Comparison of ENCODE assay signal across 8 mouse cellular contexts in genomic region chr19:56423370-56423769, GRCm38 (mm10). TPM values are rescaled to one million over a fixed set of nuclear protein-coding genes. Genes with fewer than 3 reads are reported as not detected.
A peak's percentile ranks its signal among the peaks of the same experiment; 100 is the strongest.
DNase-seq lines count a peak whose midpoint lies in the region; ATAC-seq and TF ChIP-seq lines count a peak whose summit lies in the region.
"Had no signal": no experiment of that assay in that cellular context is flagged by ENCODE, and none has a peak within 500 bp of the region (broad histone marks: within the 10 kb centered on the region; RNA-seq: fewer than 3 reads in every experiment).

No protein-coding gene starts in this region.

- H3K4me1 ChIP-seq in kidney, embryonic 16.5 days (ENCODE audit: insufficient read depth, low read length), result peaks cover 10% of the 10 kb centered on the region
- H3K4me1 ChIP-seq in forebrain, embryonic 16.5 days (replicated peaks; ENCODE audit: control insufficient read depth, insufficient read depth, low read length), result peaks cover 9% of the 10 kb centered on the region; the same call in 1 of the 2 replicates

- WGBS in kidney, embryonic 16.5 days, result 49% methylated on average over 12 of the region's 12 CpGs
- 41% methylated on average over 12 of the region's 12 CpGs for WGBS in forebrain, embryonic 16.5 days

- H3K9ac ChIP-seq in kidney, embryonic 16.5 days (replicated peaks; ENCODE audit: low read length), result no peak overlapping the region
- no peak overlapping the region for H3K9ac ChIP-seq in forebrain, embryonic 16.5 days (replicated peaks; ENCODE audit: low read depth, low read length)

- H3K4me3 ChIP-seq in kidney, embryonic 16.5 days (ENCODE audit: low read length), result no peak overlapping the region
- no peak overlapping the region for H3K4me3 ChIP-seq in forebrain, embryonic 16.5 days (replicated peaks; ENCODE audit: low read length)

- H3K27ac ChIP-seq in kidney, embryonic 16.5 days (ENCODE audit: low read length), result no peak overlapping the region
- no peak overlapping the region for H3K27ac ChIP-seq in forebrain, embryonic 16.5 days (ENCODE audit: low read length)

- H3K36me3 ChIP-seq in kidney, embryonic 16.5 days (ENCODE audit: insufficient read depth, low read length), result no peaks in the 10 kb centered on the region; the same call in 1 of the 2 replicates
- no peaks in the 10 kb centered on the region for H3K36me3 ChIP-seq in forebrain, embryonic 16.5 days (ENCODE audit: control insufficient read depth, insufficient read depth)

- TF ChIP-seq POLR2A in brain, embryonic 14.5 days (IDR thresholded peaks at IDR 0.05; ENCODE audit: borderline replicate concordance, extremely low read depth, insufficient read depth, insufficient read length, poor library complexity, severe bottlenecking), result no peak

- no peak for DNase-seq in kidney, adult 11 months
- DNase-seq in brain, embryonic 14.5 days (ENCODE audit: low read depth), result peak; percentile 36
- DNase-seq in kidney, postnatal 4 days, result peak; percentile 39 to 60
- no peak for DNase-seq in urinary bladder, adult 2 months (ENCODE audit: low spot score)
- no peak for DNase-seq in adrenal gland, adult 8-10 months

- H3K9me3 ChIP-seq in kidney, embryonic 16.5 days (ENCODE audit: low read length), result no peaks in the 10 kb centered on the region
- no peaks in the 10 kb centered on the region for H3K9me3 ChIP-seq in forebrain, embryonic 16.5 days (ENCODE audit: control insufficient read depth, low read length)

- no peak for ATAC-seq in kidney, embryonic 16.5 days (ENCODE audit: low FRiP score, low TSS enrichment)
- ATAC-seq in forebrain, embryonic 16.5 days, result peak; percentile 24; the same call in 1 of the 2 replicates

- H3K27me3 ChIP-seq in kidney, embryonic 16.5 days (ENCODE audit: insufficient read depth, low read length), result no peaks in the 10 kb centered on the region
- H3K27me3 ChIP-seq in forebrain, embryonic 16.5 days (replicated peaks; ENCODE audit: control insufficient read depth, insufficient read depth, low read length), result no peaks in the 10 kb centered on the region

- 0 out of 2 replicates have a peak overlapping the region, but pooled peaks have one; percentile 3 for H3K4me2 ChIP-seq in kidney, embryonic 16.5 days (replicated peaks; ENCODE audit: low read depth, low read length)
- H3K4me2 ChIP-seq in forebrain, embryonic 16.5 days (ENCODE audit: low read length), result no peak overlapping the region

- TF ChIP-seq CTCF in brain, embryonic 14.5 days (IDR thresholded peaks at IDR 0.05; ENCODE audit: borderline replicate concordance, extremely low read depth, insufficient read depth, insufficient read length), result no peak

RNA-seq across cellular contexts. Expression of gene Casp7, which starts 26.4 kb away (rescaled TPM):
- polyA plus RNA-seq in kidney, embryonic 16.5 days (2015; fragmentation: Nextera tagmentation; extraction: Ambion mirVana), result 26.6 and 27.2 TPM in 2 replicates
- polyA plus RNA-seq in brain, embryonic 14.5 days (2012; rRNA removed), result 9.7 and 12.4 TPM in 2 replicates
- 15.1 and 17.2 TPM in 2 replicates for polyA plus RNA-seq in forebrain, embryonic 16.5 days (2015; fragmentation: Nextera tagmentation; extraction: Ambion mirVana)
- polyA plus RNA-seq in urinary bladder, adult 2 months (2012; rRNA removed), result 14.4 and 16.7 TPM in 2 replicates
- total RNA-seq in adrenal gland, adult 8-10 months (2022), result 10 to 100 TPM in 1 of 4 experiments, 1 to 10 TPM in 3; 5.3 to 12.2 (median 7.7) TPM

RNA-seq across cellular contexts. Expression of gene Nrap, which starts 33.5 kb away (rescaled TPM):
- polyA plus RNA-seq in kidney, embryonic 16.5 days (2015; fragmentation: Nextera tagmentation; extraction: Ambion mirVana), result 0.36 and 0.37 TPM in 2 replicates
- polyA plus RNA-seq in brain, embryonic 14.5 days (2012; rRNA removed), result 0.38 and 0.42 TPM in 2 replicates
- polyA plus RNA-seq in forebrain, embryonic 16.5 days (2015; fragmentation: Nextera tagmentation; extraction: Ambion mirVana), result 0.22 and 0.27 TPM in 2 replicates
- polyA plus RNA-seq in urinary bladder, adult 2 months (2012; rRNA removed), result 0.11 and 0.16 TPM in 2 replicates
- under 1 TPM in 2 of 4 experiments, not detected in 2; 0.12 to 0.16 TPM for total RNA-seq in adrenal gland, adult 8-10 months (2022)

RNA-seq across cellular contexts. Expression of gene Plekhs1, which starts 38.1 kb away (rescaled TPM):
- 0.77 and 0.90 TPM in 2 replicates for polyA plus RNA-seq in kidney, embryonic 16.5 days (2015; fragmentation: Nextera tagmentation; extraction: Ambion mirVana)
- 0.12 and 0.18 TPM in 2 replicates for polyA plus RNA-seq in brain, embryonic 14.5 days (2012; rRNA removed)
- polyA plus RNA-seq in forebrain, embryonic 16.5 days (2015; fragmentation: Nextera tagmentation; extraction: Ambion mirVana), result 0.09 and 0.21 TPM in 2 replicates
- polyA plus RNA-seq in urinary bladder, adult 2 months (2012; rRNA removed), result 1.1 and 1.4 TPM in 2 replicates
- under 1 TPM in 3 of 4 experiments, not detected in 1; 0.10 to 0.43 (median 0.13) TPM for total RNA-seq in adrenal gland, adult 8-10 months (2022)
- total RNA-seq: liver, adult 2 months had no signal

Comparison
In these comparisons a context has a peak if more than half of its experiments do, and no peak if none do; other contexts are left out.
1. DNase-seq: peak in brain, embryonic 14.5 days (single experiment) and kidney, postnatal 4 days (2 of 2); none in kidney, adult 11 months (single experiment), urinary bladder, adult 2 months (single experiment) and adrenal gland, adult 8-10 months (single experiment).